Mouse (Mus musculus): ENCODE data around the gene Gpr37.

Gpr37 gene

GRCm38 (mm10) chr6:25690629-25691028, at the start of gene Gpr37:
TSS of gene Gpr37 (minus strand) at chr6:25690729.
- DNase-seq, result no peak

GRCm38 (mm10) chr6:25736533-25736932, 46.0 kb upstream of the Gpr37 start:
- no peak for DNase-seq

GRCm38 (mm10) chr6:25726560-25726959, 36.0 kb upstream of the Gpr37 start:
- DNase-seq, result no peak

GRCm38 (mm10) chr6:25710601-25711000, 20.1 kb upstream of the Gpr37 start:
- no peak for DNase-seq

- no peak for DNase-seq
Measured at GRCm38 (mm10) chr6:25709250-25709895, 18.8 kb upstream of the Gpr37 start.

- no peak for DNase-seq
Measured at GRCm38 (mm10) chr6:25699956-25700355, 9.4 kb upstream of the Gpr37 start.

- no peak for DNase-seq
Measured at GRCm38 (mm10) chr6:25690284-25690605, 284 bp downstream of the Gpr37 start.

GRCm38 (mm10) chr6:25689520-25690283, 827 bp downstream of the Gpr37 start:
- DNase-seq, result peak; percentile 5

- DNase-seq, result no peak
Measured at GRCm38 (mm10) chr6:25688927-25689519, 1.5 kb downstream of the Gpr37 start.

- no peak for DNase-seq
Measured at GRCm38 (mm10) chr6:25686760-25687200, 3.7 kb downstream of the Gpr37 start.

- no peak for DNase-seq
Measured at GRCm38 (mm10) chr6:25684391-25684790, 6.1 kb downstream of the Gpr37 start.

GRCm38 (mm10) chr6:25675111-25675510, 15.4 kb downstream of the Gpr37 start:
- DNase-seq, result no peak

- DNase-seq, result no peak
Measured at GRCm38 (mm10) chr6:25673801-25674200, 16.7 kb downstream of the Gpr37 start.

- DNase-seq, result no peak
Measured at GRCm38 (mm10) chr6:25670150-25670549, 20.4 kb downstream of the Gpr37 start.

- DNase-seq, result no peak
Measured at GRCm38 (mm10) chr6:25663942-25664341, 26.6 kb downstream of the Gpr37 start.

GRCm38 (mm10) chr6:25659924-25660675, 30.4 kb downstream of the Gpr37 start:
- no peak for DNase-seq
